Mouse (Mus musculus) right cerebral cortex, postnatal 36 days (tissue): ENCODE results near the gene Fam81a.

Experiments
- DNase-seq, 2 experiments: peaks; one replicate each; pipeline ENCODE4 v3.0.0; 2022; ENCODE audit warnings: low spot score in 2 of 2, mixed read lengths in 1 of 2

The Fam81a gene

DNA sequence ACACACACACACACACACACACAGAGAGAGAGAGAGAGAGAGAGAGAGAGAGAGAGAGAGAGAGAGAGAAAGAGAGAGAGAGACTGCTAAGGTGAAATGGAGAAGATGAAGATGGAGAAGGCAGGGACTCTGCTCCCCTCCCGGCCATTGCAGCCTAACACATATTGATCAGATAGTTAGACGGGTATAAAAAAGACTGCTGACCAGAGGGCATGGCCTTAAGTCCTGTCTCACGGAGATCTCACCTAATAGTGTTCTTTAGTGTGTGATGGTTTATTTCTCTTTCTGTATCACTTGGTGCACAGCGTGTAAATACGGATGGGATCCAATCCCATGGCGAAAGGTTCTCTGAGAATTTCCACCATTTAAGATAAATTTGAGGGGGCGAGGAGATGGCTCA, at the start of gene Fam81a:
Fam81a (minus strand) TSS at position 101 of the 400 bp plus-strand sequence.
- no peak for DNase-seq

GRCm38 (mm10) chr9:70182639-70183038, 40.3 kb upstream of the Fam81a start:
- DNase-seq: no peak

DNA sequence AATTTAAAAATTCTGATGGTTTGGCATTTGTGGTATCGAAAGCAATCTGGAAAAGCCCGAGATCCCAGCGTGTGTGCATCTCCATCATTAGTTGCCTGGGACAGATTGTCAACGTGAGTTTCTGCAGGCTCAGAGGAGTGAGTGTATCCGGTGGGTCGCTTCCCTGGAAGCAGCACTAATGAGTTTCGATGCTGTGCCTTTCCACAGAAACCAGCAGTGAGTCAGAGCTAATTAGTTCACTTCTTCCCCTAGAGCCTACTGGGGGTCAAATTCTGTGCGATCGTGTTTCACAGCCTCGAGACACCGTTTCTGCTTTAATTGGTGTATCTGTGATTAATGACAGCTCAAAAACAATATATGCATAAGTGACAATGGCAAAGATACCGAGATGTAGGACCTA, 39.4 kb upstream of the Fam81a start:
- no peak for DNase-seq

GRCm38 (mm10) chr9:70176291-70176690, 33.9 kb upstream of the Fam81a start:
- no peak for DNase-seq

- no peak for DNase-seq
Measured at GRCm38 (mm10) chr9:70174896-70175295, 32.5 kb upstream of the Fam81a start.

- DNase-seq: no peak
Measured at GRCm38 (mm10) chr9:70174291-70174848, 32.0 kb upstream of the Fam81a start.

DNA sequence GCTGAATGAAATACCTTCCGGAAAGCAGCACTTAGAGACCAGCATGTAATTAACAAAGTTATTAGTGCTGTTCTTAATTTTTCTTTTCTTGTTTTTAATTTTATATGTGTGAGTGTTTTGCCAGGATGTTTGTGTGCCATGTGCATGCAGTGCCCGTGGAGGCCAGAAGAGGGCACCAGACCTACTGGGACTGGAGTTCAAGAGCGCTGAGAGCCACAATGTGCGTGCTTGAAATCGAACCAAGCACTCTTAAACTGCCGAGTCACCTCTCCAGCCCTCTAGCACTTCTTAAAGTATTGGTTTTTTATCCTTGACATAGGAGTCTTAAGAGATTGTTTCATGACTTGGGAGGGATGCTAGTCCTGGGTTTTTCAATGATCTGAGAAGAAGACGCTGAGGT, 26.6 kb upstream of the Fam81a start:
- DNase-seq: no peak

DNA sequence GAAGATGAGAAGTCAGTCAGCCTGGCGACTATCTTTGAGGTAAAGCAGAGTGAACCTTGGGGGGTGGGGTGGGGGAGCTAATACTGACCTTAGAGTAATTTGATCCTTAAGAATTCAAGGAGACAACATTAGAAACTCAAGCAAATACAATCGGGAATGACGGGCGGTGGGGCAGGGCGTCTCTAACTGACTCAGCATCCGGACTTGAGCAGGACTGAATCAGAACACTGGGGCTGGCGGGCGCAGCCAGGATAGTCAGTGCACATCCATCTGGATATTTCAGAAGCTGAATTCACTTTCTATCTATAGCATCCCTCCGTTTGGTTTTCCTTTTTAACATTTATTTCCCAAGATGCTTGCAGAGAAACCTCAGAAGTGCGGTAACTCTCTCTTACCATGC, 17.7 kb upstream of the Fam81a start:
- peak; percentile 45 to 58 for DNase-seq

- DNase-seq: no peak
Measured at GRCm38 (mm10) chr9:70147618-70148017, 5.3 kb upstream of the Fam81a start.

DNA sequence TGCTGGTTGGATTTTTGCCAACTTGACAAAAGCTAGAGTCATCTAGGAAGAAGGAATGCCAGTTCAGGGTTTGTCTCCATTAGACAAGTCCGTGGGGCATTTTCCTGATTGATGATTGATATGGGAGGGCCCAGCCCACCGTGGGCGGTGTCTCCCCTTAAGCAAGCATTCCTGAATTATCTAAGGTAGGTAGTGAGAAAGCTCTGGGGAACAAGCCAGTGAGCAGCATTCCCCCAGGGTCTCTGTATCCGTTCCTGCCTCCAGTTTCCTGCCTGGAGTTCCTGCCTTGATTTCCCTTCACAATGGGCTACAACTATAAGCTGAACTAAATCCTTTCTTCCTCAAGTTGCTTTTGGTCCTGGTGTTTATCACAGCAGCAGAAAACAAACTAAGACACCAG, 3.1 kb upstream of the Fam81a start:
- DNase-seq: no peak

- no peak for DNase-seq
Measured at GRCm38 (mm10) chr9:70143326-70143725, 966 bp upstream of the Fam81a start.

- DNase-seq: peak in 1 of 2 experiments; percentile 50
Measured at GRCm38 (mm10) chr9:70141885-70142326, 454 bp downstream of the Fam81a start.

- DNase-seq: peak; percentile 86 to 87
Measured at GRCm38 (mm10) chr9:70140871-70141796, 1.2 kb downstream of the Fam81a start.

DNA sequence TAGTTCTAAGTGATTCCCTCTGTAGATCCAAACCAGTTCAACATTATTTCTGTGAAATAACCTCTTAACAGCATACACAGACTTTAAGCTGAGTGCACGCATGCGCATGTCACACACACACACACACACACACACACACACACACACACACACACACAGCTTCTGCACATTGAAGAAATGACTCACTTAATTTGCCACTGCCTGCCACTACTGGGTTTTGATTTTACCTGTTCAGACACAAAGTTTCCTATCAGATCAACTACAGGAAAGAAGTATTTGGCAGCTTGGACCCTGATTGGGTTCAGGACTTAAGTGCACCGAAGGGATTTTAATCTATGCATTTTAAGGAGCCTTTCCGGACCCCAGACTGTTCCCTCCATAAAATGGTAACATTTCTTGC, 2.0 kb downstream of the Fam81a start:
- DNase-seq: peak in 1 of 2 experiments; percentile 30

DNA sequence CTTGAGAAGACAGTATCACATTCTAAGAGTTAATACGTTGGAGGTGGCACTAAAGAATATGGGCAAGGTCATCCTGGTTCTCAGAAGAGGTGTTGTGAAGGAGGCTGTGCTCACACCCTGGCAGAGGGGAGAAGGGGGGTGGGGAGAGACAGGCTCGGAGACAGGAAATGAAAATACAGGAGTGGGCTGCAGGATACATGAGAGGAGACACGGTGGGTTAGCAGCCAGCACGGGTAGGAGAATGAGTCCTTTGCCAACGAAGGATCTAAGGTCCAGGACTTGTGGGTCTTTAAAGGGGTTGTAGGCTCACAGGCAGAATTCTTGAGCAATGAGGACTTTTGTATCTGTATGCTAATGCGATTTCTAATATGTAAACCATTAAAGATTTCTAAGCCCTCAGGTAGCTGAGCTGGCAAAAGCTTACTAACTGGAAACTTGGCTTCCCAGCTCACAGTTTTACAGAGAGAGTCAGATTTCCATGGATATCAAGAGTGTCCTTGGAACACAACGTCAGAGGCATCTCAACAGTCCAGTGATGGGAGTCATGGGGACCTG, 3.0 kb downstream of the Fam81a start:
- no peak for DNase-seq

GRCm38 (mm10) chr9:70138511-70138910, 3.8 kb downstream of the Fam81a start:
- DNase-seq: no peak

DNA sequence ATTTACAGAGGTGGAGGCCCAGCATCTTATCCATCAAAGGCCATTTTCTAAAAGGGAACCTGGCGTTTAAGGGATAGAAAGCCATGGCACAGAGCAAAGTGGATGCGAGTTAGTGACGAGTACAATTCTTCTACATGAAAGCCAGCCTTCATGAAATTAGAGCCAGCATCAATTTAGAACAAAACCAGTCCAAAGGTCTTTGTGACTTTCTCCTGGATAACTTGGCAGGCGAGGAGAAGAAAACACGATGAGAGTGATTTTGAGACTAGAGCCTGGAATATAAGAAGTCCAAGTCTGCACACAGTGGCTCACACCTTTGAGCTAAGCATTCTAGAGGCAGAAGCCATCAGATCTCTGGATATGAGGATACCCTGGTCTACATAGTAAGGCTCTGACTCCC, 4.4 kb downstream of the Fam81a start:
- no peak for DNase-seq

DNA sequence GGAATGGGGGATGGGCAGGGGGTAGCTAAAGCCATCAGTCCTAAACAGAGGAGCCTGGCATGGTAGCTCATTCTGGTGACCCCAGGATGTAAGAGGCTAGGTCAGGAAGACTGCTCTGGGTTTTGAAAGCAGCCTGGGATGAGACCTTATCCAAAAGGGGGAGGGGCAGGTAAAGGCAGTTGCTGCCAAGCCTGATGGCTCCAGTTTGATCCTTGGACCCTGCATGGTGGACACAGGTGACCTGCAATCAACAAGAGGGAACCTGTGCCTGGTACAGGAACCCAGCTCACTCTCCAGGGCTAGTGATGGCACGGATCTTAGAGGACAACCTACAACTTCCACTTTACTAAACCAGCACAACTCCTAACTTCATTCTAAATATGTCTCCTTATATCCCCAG, 7.2 kb downstream of the Fam81a start:
- DNase-seq: no peak

DNA sequence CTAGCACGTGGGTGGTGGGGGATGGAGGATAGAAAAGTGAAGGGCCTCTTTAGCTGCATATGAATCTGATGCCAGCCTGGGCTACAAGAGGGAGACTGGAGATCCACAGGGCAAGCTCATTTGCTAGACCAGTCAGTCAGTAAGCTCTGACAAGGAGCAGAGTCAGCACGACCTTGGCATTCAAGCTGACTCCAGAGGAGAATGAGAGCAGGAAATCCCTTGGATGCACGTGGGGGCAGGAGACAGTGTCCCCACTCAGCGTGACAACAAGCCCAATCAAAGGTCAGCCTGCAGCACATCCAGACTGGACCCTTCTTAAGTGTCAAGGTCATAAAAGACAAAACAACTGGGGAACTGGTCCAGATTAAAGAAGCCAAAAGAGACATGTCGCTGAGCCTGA, 7.6 kb downstream of the Fam81a start:
- DNase-seq: no peak

GRCm38 (mm10) chr9:70134215-70134614, 8.1 kb downstream of the Fam81a start:
- DNase-seq: peak; percentile 49 to 65

DNA sequence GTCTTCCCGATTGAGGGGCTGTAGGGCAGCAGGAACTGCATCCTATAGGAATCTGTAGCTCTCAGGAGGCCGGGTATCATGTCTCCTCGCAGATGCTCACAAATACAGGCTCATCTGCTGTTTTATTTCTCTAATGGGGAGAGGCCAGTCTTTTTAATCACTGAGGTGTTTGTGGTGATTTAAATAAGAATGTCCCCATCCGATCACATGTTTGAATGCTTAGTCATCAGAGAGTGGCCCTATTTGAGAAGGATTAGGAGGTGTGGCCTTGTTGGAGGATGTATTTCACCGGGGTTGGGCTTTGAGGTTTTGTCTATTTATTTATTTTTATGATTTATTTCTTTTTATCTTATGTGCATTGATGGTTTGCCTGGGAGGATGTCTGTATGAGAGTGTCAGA, 11.6 kb downstream of the Fam81a start:
- DNase-seq: no peak

DNA sequence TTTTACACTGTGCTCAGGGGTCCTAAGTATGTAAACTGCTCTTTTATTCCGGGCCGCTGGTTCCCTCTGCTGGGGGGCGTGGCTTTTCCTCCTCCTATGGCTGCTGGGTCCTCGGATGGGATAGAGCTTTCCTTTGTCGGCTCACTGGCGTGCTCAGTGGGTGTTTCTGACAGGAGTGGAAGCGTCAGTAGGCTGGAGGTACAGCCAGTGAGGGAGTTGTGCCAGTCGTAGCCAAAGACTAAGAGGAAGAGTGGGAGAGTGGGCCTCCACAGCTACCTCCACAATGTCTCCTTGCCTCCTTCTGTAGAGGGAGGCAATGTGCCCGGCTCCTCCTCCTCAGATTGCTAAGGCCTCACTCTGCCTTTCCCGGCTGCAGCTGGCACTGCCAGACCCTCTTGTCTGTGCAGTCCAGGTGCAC, 30.5 kb downstream of the Fam81a start:
- peak in 1 of 2 experiments; percentile 52 for DNase-seq

GRCm38 (mm10) chr9:70110871-70111270, 31.5 kb downstream of the Fam81a start:
- DNase-seq: no peak
